Mouse (Mus musculus) liver, adult 2 months (tissue): ENCODE measurements at regions not wholly inside any gene's neighbourhood (a gene's known extent, or its start where the extent isn't known, plus 50 kb on each side); places are given as distances from the start of the nearest gene placed in this dataset.

Experiments used
- CTCF ChIP-seq: fragments of 200-500 bp; IDR thresholded peaks from 2 replicates; pipeline ENCODE4 v1.5.1; 2011; ENCODE audit warnings: low read depth, low read length, control low read depth
- POLR2A ChIP-seq: fragments of 200-500 bp; IDR thresholded peaks from 2 replicates; pipeline ENCODE4 v1.6.1; 2011; ENCODE audit warnings: low read length, control low read depth; ENCODE audit not compliant: insufficient read depth; ENCODE audit errors: extremely low read depth

DNA sequence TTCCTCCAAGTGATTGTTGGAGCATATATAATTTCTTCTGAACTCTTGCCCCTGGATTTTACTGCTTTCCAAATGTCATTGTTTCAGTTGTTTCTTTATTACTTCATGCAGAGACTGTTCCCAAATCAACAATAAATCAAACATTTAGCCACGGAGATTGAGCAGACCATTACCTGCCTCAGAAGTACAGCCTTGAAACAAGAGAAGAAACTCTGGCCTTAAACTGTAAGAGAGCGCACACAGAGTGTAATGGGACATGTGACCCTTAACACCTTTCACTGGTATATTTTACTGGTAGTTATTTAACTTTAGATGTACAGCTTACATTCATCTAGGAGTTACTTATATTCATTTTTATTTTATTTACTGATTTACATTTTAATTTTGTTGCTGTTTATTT, 160.2 kb upstream of the Gm49339 start:
- TF ChIP-seq POLR2A, result no peak
- TF ChIP-seq CTCF, result no peak
